ENCODE assay signal across 17 mouse cellular contexts in genomic region chr1:74009495-74009894, GRCm38 (mm10).
DNase-seq lines count a peak whose midpoint lies in the region; ATAC-seq lines count a peak whose summit lies in the region.
"Had no signal": no experiment of that assay in that cellular context is flagged by ENCODE, and none has a peak within 500 bp of the region (broad histone marks: within the 10 kb centered on the region; RNA-seq: fewer than 3 reads in every experiment).

No protein-coding gene starts in this region.

- H3K4me2 ChIP-seq in heart, embryonic 13.5 days = no peak overlapping the region
- H3K4me2 ChIP-seq in limb, embryonic 12.5 days = no peak overlapping the region
- H3K4me2 ChIP-seq in heart, embryonic 16.5 days (ENCODE audit: low read depth, low read length) = no peak overlapping the region
- H3K4me2 ChIP-seq: hindbrain, embryonic 12.5 days; liver, embryonic 12.5 days; midbrain, embryonic 13.5 days had no signal

- no peak for ATAC-seq in heart, embryonic 13.5 days (ENCODE audit: extremely low read depth, insufficient number of reproducible peaks, low FRiP score, low TSS enrichment)
- ATAC-seq in limb, embryonic 12.5 days (ENCODE audit: insufficient number of reproducible peaks, insufficient read depth, low FRiP score, low TSS enrichment, low read depth) = no peak
- ATAC-seq in heart, embryonic 16.5 days (replicated peaks; ENCODE audit: extremely low read depth, insufficient read depth, low FRiP score) = no peak

- peak overlapping the region; percentile 99 for H3K27ac ChIP-seq in heart, embryonic 13.5 days (replicated peaks)
- 0 out of 2 replicates have a peak overlapping the region, but pooled peaks have one; percentile 23 for H3K27ac ChIP-seq in limb, embryonic 12.5 days
- no peak overlapping the region for H3K27ac ChIP-seq in limb, embryonic 10.5 days
- peak overlapping the region; percentile 79 for H3K27ac ChIP-seq in brown adipose tissue, adult 24 weeks (replicated peaks; ENCODE audit: low read depth, low read length)
- H3K27ac ChIP-seq in heart, embryonic 16.5 days (ENCODE audit: low read length) = peak overlapping the region; percentile 100
- H3K27ac ChIP-seq: hindbrain, embryonic 12.5 days; liver, embryonic 12.5 days; midbrain, embryonic 13.5 days had no signal

- no peaks in the 10 kb centered on the region for H3K27me3 ChIP-seq in heart, embryonic 13.5 days (replicated peaks)
- H3K27me3 ChIP-seq in limb, embryonic 12.5 days = no peaks in the 10 kb centered on the region
- no peaks in the 10 kb centered on the region for H3K27me3 ChIP-seq in limb, embryonic 10.5 days (ENCODE audit: low read depth, poor library complexity, severe bottlenecking)
- H3K27me3 ChIP-seq in heart, embryonic 16.5 days (ENCODE audit: control insufficient read depth, insufficient read depth, low read length) = no peaks in the 10 kb centered on the region
- H3K27me3 ChIP-seq: hindbrain, embryonic 12.5 days; liver, embryonic 12.5 days; midbrain, embryonic 13.5 days had no signal

- no peak for DNase-seq in heart, adult 18-20 months
- no peak for DNase-seq in limb, embryonic 10.5 days (ENCODE audit: low spot score)
- no peak for DNase-seq in layer of hippocampus, adult 8-10 months (ENCODE audit: low spot score in 2 of 2)
- DNase-seq: cerebellum, adult 11 months; cerebellum, postnatal 25 days; gastrocnemius, postnatal 10 days; retina, postnatal 1 day; thymus, adult 18-20 months had no signal

- H3K9me3 ChIP-seq in heart, embryonic 13.5 days = 0 out of 2 replicates have a peak, but pooled peaks cover 4% of the 10 kb centered on the region
- H3K9me3 ChIP-seq in limb, embryonic 12.5 days = peaks cover 8% of the 10 kb centered on the region
- no peaks in the 10 kb centered on the region; the same call in 1 of the 2 replicates for H3K9me3 ChIP-seq in limb, embryonic 10.5 days (replicated peaks)
- no peaks in the 10 kb centered on the region; the same call in 1 of the 2 replicates for H3K9me3 ChIP-seq in heart, embryonic 16.5 days (replicated peaks; ENCODE audit: control insufficient read depth, low read length)
- H3K9me3 ChIP-seq: hindbrain, embryonic 12.5 days had no signal

- no peak overlapping the region for H3K4me3 ChIP-seq in heart, embryonic 13.5 days
- H3K4me3 ChIP-seq in limb, embryonic 12.5 days (replicated peaks) = no peak overlapping the region
- no peak overlapping the region for H3K4me3 ChIP-seq in limb, embryonic 10.5 days
- H3K4me3 ChIP-seq in brown adipose tissue, adult 24 weeks (ENCODE audit: insufficient read depth, low read depth, low read length) = no peak overlapping the region
- no peak overlapping the region for H3K4me3 ChIP-seq in heart, embryonic 16.5 days (ENCODE audit: low read length)
- H3K4me3 ChIP-seq: hindbrain, embryonic 12.5 days; layer of hippocampus, adult 2 months; liver, embryonic 12.5 days; midbrain, embryonic 13.5 days; myocyte had no signal

- WGBS in heart, embryonic 13.5 days = 82% methylated on average over 3 of the region's 3 CpGs
- WGBS in limb, embryonic 12.5 days = 84% methylated on average over 3 of the region's 3 CpGs
- 81% methylated on average over 3 of the region's 3 CpGs for WGBS in limb, embryonic 10.5 days
- 81% methylated on average over 3 of the region's 3 CpGs for WGBS in heart, embryonic 16.5 days

- H3K36me3 ChIP-seq in heart, embryonic 13.5 days = peaks cover 41% of the 10 kb centered on the region
- peaks cover 29% of the 10 kb centered on the region for H3K36me3 ChIP-seq in limb, embryonic 12.5 days
- H3K36me3 ChIP-seq in limb, embryonic 10.5 days = peaks cover 37% of the 10 kb centered on the region
- 0 out of 2 replicates have a peak, but pooled peaks cover 4% of the 10 kb centered on the region for H3K36me3 ChIP-seq in heart, embryonic 16.5 days (ENCODE audit: control insufficient read depth, insufficient read depth)
- H3K36me3 ChIP-seq: liver, embryonic 12.5 days; midbrain, embryonic 13.5 days had no signal

- H3K4me1 ChIP-seq in heart, embryonic 13.5 days = peaks cover 82% of the 10 kb centered on the region
- H3K4me1 ChIP-seq in limb, embryonic 12.5 days (replicated peaks) = peaks cover 33% of the 10 kb centered on the region
- H3K4me1 ChIP-seq in limb, embryonic 10.5 days = peaks cover 46% of the 10 kb centered on the region
- H3K4me1 ChIP-seq in brown adipose tissue, adult 24 weeks (ENCODE audit: control insufficient read depth, insufficient read depth, insufficient read length, low read length) = peaks cover 79% of the 10 kb centered on the region
- H3K4me1 ChIP-seq in heart, embryonic 16.5 days (ENCODE audit: control insufficient read depth, insufficient read depth, low read length) = peaks cover 73% of the 10 kb centered on the region
- H3K4me1 ChIP-seq: midbrain, embryonic 13.5 days had no signal

- peak overlapping the region; percentile 74 for H3K9ac ChIP-seq in heart, embryonic 13.5 days
- no peak overlapping the region for H3K9ac ChIP-seq in limb, embryonic 12.5 days (replicated peaks)
- no peak overlapping the region; the same call in 1 of the 2 replicates for H3K9ac ChIP-seq in heart, embryonic 16.5 days (ENCODE audit: low read length)
- H3K9ac ChIP-seq: hindbrain, embryonic 12.5 days; liver, embryonic 12.5 days; midbrain, embryonic 13.5 days had no signal
